Mouse (Mus musculus) testis, postnatal 14 days (tissue): ENCODE data around the gene Tek.

Experiments used
- DNase-seq: peaks from one replicate; pipeline ENCODE4 v3.0.0; 2021; ENCODE audit warnings: low spot score

Gene Tek

DNA sequence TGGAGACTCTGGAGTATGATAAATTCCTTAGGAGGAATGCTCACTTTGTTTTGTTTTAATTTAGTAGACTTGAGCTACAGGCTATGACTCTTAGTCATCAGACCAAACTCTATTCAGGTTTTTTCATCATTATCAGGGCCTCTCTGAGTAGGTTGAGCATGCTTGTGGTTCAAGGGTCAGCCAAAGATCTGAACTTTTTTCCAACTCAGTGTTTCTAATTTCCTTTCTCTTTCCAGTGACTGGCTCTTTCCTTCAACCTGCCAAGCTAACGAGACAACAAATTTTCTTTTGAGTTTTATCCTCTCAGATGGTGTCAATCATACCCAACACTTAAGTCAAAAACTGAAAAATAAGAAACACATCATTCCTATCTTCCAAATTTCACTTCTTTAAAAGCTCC lies 71.5 kb downstream of the Tek start:
- no peak for DNase-seq

DNA sequence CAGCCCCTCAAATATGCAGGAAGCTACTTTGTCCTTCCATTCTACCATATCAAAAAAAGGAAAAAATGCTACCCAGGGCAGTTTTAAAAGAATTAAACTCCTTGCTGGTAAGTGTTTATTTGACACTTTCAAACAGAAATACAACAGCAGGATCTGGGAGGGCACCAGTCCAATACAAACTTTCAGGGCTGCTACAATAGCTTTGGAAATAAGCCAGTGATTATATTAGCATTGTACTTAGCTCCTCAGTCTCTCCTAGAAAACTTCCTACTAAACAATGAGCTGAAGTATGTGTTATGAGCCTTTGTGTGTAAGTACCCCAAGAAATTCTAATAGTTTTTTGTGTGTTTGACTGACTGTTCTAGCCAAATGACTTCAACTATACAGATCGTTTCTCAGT lies 87.8 kb downstream of the Tek start:
- no peak for DNase-seq

DNA sequence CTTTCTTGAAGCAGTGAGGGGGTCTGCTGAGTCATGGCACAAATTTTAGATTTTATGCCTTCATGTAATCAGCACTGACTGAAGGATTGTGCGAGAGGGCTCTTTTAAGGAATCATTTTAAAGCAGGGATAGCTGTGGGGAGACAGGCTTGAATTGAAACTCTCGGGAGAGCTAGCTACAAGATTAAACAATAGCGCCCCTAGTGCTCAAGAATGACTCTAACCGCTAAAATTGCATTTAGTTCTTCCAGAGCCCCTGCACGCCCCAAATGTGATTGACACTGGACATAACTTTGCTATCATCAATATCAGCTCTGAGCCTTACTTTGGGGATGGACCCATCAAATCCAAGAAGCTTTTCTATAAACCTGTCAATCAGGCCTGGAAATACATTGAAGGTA lies 88.3 kb downstream of the Tek start:
- no peak for DNase-seq

DNA sequence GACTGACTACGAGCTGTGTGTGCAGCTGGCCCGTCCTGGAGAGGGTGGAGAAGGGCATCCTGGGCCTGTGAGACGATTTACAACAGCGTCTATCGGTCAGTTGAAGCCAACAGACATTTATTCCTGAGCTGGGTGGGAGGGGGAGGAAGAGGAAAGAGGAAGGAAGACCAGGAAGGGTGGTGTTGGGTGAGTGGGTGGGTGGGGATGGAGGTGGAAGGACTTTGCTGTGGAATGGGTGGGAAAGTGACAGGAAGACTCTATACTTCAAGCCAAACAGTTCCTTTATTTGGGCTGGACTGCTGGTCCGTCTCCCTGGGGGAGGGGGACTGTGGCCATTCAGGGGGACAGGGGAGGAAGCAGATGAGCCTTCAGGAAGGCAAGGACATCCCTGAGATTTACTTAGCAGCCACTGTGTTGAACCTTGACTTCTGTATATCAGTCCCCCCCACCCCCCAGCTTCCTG lies 90.9 kb downstream of the Tek start:
- no peak for DNase-seq

DNA sequence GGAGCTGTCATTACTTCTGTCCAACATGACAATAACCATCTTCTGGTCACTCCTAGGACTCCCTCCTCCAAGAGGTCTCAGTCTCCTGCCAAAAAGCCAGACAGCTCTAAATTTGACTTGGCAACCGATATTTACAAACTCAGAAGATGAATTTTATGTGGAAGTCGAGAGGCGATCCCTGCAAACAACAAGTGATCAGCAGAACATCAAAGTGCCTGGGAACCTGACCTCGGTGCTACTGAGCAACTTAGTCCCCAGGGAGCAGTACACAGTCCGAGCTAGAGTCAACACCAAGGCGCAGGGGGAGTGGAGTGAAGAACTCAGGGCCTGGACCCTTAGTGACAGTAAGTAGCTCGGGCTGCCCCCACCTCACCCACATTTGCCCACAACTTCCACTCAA lies 98.0 kb downstream of the Tek start:
- DNase-seq: no peak

DNA sequence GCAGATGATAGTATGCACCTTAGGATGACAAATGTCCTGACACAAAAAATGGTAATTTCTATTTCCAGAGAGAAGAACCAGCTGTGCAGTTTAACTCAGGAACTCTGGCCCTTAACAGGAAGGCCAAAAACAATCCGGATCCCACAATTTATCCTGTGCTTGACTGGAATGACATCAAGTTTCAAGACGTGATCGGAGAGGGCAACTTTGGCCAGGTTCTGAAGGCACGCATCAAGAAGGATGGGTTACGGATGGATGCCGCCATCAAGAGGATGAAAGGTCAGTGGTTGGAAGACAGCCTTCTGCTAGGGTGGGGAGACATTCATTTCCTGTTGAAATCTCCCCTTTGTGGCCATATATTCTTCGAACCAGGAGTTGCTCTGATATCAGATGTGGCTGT lies 114.2 kb downstream of the Tek start:
- no peak for DNase-seq

DNA sequence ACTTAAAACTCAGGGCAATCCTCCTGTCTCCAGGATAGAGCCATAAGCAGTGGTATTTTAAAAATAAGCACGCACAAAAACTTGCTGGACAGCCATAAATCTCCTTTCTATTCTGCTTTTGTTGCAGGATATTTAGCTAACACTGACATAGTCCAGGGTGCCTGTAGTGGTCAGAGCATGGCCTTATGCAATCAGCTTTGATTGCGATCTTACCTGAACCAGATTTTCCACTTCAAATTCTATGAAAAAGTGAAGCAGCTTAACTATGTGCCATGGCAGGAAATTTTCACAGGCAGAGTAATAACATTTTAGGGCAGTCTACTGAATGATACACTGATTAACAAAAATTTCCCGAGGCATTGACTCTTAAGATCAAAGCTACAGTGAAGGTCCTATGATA lies 115.2 kb downstream of the Tek start:
- DNase-seq: no peak

DNA sequence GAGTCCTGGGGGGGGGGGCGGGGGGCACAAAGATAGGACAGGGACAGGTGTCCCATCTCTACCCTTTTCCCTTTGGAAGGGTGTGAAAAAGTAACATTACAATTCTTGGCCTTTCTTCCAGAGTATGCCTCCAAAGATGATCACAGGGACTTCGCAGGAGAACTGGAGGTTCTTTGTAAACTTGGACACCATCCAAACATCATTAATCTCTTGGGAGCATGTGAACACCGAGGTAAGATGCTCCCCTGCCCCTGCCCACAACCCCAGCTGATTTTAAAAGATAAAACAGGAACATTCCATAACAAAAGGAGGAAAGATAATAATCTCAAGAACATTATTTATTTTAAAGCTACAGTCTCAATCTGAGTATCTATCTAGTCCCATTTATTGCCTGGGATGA lies 116.1 kb downstream of the Tek start:
- DNase-seq: no peak

DNA sequence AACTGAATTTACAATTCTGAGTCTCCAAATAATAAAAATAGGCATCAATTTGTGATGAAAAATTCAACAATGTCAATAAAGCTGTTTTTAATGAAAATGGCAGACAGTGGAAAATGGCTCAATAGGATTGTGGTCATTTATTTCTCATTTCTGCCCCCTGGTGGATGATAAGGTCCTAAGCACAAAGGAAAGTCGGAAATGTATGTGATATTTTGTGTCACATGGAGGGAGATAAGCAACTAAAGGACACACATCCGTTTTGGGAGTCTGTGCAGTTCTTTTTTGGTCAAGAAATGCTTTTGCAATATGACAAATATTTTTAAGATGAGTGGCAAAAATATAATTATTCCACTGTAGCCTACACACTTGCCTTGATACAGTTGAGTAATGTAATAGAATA lies 161.7 kb downstream of the Tek start:
- DNase-seq: no peak

DNA sequence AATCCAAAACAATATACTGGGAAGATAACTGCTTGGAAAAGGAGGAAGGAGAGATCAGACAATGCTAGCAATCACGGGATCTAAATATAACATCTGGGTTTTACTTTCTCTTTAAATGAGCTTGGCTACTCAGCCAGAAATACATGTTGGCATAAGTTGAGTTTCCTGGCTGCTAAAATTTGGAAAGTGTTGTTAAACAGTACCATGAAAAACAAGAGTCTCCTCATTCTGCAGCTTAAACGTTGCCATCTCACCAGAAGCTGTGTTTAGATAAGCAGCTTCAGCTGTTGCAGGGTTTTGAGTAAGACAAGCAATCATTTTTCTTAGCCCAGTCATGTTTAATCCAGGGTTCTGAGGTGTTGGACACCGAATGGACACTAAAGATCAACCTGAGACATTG lies 162.7 kb downstream of the Tek start:
- DNase-seq: no peak
